Mouse (Mus musculus) megakaryocyte, embryonic 14.5 days (primary cell): Measurements from ENCODE around the gene Pbx2. TPM values are rescaled to one million over a fixed set of nuclear protein-coding genes. Genes with fewer than 3 reads are reported as not detected.

Source experiments
- H3K27me3 ChIP-seq: replicated peaks from 2 replicates; pipeline ENCODE3; 2012; ENCODE audit warnings: inconsistent platforms
- H3K36me3 ChIP-seq: replicated peaks from 2 replicates; pipeline ENCODE3; 2012; ENCODE audit warnings: low read length, inconsistent platforms, mixed read lengths
- H3K4me1 ChIP-seq: 2 replicates; pipeline ENCODE4 v1.6.1; 2012; ENCODE audit warnings: inconsistent platforms
- H3K4me3 ChIP-seq: replicated peaks from 2 replicates; pipeline ENCODE3; 2012; ENCODE audit warnings: moderate library complexity, mild to moderate bottlenecking, inconsistent platforms
- H3K9me3 ChIP-seq: 2 replicates; pipeline ENCODE4 v1.6.1; 2012; ENCODE audit warnings: inconsistent platforms
- FLI1 ChIP-seq: IDR thresholded peaks from 2 replicates; pipeline ENCODE4 v1.6.1; 2012; ENCODE audit warnings: low read length, inconsistent platforms, mixed read lengths
- GATA1 ChIP-seq: IDR thresholded peaks from 3 replicates; pipeline ENCODE4 v1.6.1; 2012; ENCODE audit warnings: mixed read lengths, low read length, inconsistent platforms, borderline replicate concordance
- polyA plus RNA-seq: library from polyadenylated mRNA; stranded (reverse); fragments of >175 nt; gene quantifications from 2 replicates; pipeline ENCODE4 v1.2.3, GENCODE M21; 2012; ENCODE audit warnings: low replicate concordance; ENCODE audit not compliant: insufficient read depth

The Pbx2 gene
- polyA plus RNA-seq, 1 experiment: 181 TPM

DNA sequence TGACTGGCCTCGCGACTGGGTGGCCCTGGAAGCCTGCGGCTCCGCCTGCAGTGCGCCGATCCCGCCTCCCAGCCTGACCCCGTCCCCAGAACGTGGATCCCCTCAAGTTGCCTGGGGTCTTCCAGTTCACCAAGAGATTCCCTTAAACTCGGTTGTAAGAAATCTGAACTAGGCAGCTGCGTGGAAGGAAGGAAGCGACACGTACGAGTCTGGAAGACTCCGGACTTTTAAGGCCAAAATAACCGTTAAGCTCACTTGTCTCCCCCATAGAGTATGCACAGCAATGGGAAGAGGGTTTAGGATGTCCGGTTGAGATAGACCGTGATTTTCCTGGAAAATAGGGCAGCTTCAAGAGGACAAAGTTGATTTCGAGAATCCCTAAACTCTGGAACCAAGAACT is 3.3 kb upstream of the Pbx2 start:
- no peaks in the 10 kb centered on the region for H3K9me3 ChIP-seq
- TF ChIP-seq FLI1: no peak
- TF ChIP-seq GATA1: no peak

DNA sequence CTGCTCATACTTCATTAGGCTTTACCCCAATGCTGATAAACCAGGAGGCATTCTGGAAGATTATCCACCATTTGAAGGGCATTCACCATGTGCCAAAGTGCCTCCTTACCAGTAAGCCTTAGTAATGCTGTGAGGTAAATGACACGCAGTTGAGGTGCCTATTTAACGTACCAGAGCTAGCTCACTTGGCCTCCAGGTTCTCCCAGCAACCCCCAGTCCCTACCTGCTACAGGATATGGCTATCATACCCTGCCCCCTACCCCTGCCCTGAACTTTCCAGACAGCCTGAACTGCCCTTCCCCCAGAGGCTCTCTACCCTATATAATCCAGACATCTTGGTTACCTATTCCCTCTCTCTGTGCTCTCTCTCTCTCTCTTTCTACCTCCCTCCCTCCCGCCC is 2.3 kb upstream of the Pbx2 start:
- Histone ChIP-seq H3K9me3 (no peaks in the 10 kb centered on the region), H3K27me3 (peaks cover 10% of the 10 kb centered on the region), H3K36me3 (peaks cover 6% of the 10 kb centered on the region), H3K4me3 (peak overlapping the region; percentile 93), H3K4me1 (peaks cover 60% of the 10 kb centered on the region)
- TF ChIP-seq GATA1 (no peak), FLI1 (no peak)

More for the DNA sequence above, 3.3 kb upstream of the Pbx2 start:
- Histone ChIP-seq H3K36me3 (no peaks in the 10 kb centered on the region), H3K27me3 (peaks cover 18% of the 10 kb centered on the region), H3K4me3 (peak overlapping the region; percentile 93), H3K4me1 (peaks cover 50% of the 10 kb centered on the region)

DNA sequence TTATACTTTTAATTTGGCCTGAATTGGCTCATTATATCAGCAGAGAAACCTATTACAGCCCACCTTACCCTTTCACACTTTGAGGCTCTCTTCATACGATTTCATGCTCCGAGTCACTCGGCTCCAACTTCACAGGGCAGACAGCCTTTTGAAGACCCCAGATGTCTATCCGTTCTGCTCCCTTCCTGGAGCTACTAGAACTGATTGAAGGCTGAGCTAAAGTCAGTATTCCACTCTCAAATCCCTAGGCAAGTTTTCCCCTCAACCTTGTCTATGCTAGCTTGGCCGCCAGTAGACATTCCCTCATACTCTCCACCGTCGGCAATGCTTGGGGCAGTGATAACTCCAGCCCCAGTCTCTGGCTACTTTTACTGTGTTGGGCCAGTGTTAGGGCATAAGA is 1.9 kb upstream of the Pbx2 start:
- no peaks in the 10 kb centered on the region for H3K9me3 ChIP-seq
- H3K4me1 ChIP-seq: peaks cover 64% of the 10 kb centered on the region
- H3K4me3 ChIP-seq: peak overlapping the region; percentile 94
- TF ChIP-seq FLI1: no peak
- no peak for TF ChIP-seq GATA1
- H3K36me3 ChIP-seq: peaks cover 11% of the 10 kb centered on the region
- peaks cover 9% of the 10 kb centered on the region for H3K27me3 ChIP-seq

DNA sequence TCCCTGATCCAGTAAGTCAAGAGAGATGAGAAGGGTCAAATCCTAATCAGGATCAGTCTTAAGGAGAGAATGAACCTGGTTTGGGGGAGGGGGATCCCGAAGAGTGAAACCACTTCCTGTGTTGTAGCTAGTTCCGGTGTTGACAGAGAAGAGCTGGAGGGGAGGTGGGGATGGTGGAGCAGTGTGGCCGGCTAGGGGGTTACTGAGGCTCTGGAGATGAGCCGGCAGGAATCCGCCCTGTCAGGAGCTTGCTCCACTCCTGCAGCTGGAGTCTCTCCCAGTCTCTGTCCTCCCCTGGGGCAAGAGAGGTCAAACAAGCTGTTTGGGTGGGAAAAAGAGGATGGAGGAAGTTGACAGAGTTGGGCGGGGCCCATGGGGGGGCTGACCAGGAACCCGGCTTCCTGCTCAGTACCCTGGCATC is 1.4 kb upstream of the Pbx2 start, which contains the start of gene Gpsm3:
Gene Gpsm3, plus strand, starts transcription at position 126 of the 421 bp plus-strand sequence.
- Histone ChIP-seq H3K36me3 (peaks cover 16% of the 10 kb centered on the region), H3K4me1 (peaks cover 69% of the 10 kb centered on the region), H3K27me3 (peaks cover 9% of the 10 kb centered on the region), H3K9me3 (no peaks in the 10 kb centered on the region), H3K4me3 (peak within 1 kb of the TSS; percentile 94)
- TF ChIP-seq FLI1 (no peak), GATA1 (no peak)

DNA sequence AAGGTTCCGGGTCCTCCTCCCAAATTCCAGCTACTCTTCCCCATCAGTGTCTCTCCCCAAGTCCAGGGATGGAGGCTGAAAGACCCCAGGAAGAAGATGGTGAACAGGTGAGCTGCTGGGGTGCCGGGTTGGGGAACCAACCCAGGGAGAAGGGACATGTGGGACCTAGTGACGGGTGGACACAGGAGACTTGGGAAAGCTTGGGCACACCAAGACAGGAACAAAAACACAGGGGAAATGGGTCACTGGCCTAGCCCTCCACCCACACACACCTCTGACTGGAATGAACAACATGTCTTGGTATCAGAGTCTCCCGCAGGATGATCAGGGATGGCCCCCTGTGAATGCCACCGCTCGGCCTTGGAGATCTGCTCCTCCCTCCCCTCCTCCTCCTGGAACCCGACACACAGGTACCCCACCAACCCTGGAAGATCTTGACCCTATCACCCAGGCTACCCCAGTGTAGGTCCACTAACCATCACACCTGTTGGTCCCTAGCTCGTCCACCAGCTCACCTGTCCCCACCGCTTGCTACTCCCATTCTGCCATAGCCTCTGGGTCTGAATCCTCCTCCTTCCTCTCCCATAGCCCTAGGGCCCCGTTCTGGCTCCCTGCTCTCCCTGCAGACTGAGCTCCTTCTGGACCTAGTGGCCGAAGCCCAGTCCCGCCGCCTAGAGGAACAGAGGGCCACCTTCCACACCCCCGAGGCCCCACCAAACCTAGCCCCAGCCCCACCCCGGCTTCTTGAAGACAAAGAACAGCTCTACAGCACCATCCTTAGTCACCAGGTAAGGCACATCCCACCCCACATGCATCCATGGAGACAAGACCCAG is 695 bp upstream of the Pbx2 start:
- H3K4me1 ChIP-seq: peaks cover 75% of the 10 kb centered on the region
- peak overlapping the region; percentile 94 for H3K4me3 ChIP-seq
- TF ChIP-seq FLI1 (no peak), GATA1 (no peak)
- H3K9me3 ChIP-seq: no peaks in the 10 kb centered on the region
- H3K27me3 ChIP-seq: peaks cover 9% of the 10 kb centered on the region
- H3K36me3 ChIP-seq: peaks cover 22% of the 10 kb centered on the region

DNA sequence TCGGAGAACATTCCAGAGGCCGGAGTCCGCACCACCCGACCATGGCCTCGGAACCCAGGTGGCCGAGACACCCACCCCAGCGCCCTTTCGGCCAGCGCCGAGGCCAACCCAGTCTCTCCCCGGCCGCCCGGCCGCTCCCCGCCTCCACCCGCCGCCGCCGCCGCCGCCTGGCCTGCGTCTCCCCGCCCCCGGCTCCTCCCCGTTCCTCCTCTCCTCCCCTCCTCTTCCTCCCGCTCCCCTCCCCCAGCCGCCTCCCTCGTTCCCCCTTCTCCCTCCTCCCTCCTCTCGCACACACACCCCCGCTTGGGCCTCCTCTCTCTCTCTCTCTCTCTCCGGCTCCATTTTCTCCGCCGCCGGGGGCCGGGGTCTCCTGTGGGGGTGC is 919 bp downstream of the Pbx2 start:
- H3K9me3 ChIP-seq: no peaks in the 10 kb centered on the region
- H3K4me1 ChIP-seq: peaks cover 72% of the 10 kb centered on the region
- peaks cover 38% of the 10 kb centered on the region for H3K36me3 ChIP-seq
- no peaks in the 10 kb centered on the region for H3K27me3 ChIP-seq
- H3K4me3 ChIP-seq: peak overlapping the region; percentile 94
- TF ChIP-seq GATA1: no peak
- no peak for TF ChIP-seq FLI1

DNA sequence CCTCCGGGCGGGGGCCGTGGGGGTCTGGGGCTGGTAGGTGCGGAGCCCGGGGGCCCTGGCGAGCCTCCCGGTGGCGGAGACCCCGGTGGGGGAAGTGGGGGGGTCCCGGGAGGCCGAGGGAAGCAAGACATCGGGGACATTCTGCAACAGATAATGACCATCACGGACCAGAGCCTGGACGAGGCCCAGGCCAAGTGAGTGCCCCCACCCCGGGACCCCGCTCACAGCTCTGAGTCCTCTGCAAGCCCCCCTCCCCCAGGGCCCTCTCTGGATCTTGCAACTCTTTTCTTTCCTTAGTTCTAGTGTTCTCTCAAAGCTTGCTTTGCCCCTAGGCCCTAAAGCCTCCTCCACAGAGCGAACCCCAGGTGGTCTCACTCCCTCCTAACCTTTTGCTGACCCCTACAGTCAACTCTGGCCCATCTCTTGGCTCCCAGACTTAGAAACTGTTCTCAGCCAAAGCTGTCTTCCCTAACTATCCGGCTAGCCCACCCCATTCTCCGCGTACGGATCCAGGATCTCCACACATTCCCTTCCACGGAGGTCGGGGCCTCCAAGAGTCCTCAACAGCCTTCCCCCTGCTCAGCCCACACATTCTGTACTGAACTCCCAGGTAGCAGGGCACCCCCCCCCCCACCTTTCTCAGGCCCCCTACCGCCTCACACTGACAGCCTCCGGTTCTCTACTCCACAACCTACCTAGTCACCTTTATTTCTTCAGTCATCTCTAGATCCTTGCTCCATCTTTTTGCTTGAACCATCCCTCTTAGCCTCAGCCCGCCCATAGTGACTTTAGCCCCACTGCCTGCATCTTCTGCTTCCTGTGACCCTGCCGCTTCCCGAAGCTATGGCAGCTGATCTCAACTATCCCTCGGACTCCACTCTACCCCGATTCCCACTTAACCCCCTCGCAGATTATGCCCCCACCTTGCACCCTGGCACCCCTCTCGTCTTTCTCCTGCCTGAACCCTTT is 1.8 kb downstream of the Pbx2 start:
- no peak for TF ChIP-seq FLI1
- Histone ChIP-seq H3K4me1 (peaks cover 73% of the 10 kb centered on the region), H3K9me3 (no peaks in the 10 kb centered on the region), H3K4me3 (peak overlapping the region; percentile 94), H3K27me3 (no peaks in the 10 kb centered on the region), H3K36me3 (peaks cover 39% of the 10 kb centered on the region)

DNA sequence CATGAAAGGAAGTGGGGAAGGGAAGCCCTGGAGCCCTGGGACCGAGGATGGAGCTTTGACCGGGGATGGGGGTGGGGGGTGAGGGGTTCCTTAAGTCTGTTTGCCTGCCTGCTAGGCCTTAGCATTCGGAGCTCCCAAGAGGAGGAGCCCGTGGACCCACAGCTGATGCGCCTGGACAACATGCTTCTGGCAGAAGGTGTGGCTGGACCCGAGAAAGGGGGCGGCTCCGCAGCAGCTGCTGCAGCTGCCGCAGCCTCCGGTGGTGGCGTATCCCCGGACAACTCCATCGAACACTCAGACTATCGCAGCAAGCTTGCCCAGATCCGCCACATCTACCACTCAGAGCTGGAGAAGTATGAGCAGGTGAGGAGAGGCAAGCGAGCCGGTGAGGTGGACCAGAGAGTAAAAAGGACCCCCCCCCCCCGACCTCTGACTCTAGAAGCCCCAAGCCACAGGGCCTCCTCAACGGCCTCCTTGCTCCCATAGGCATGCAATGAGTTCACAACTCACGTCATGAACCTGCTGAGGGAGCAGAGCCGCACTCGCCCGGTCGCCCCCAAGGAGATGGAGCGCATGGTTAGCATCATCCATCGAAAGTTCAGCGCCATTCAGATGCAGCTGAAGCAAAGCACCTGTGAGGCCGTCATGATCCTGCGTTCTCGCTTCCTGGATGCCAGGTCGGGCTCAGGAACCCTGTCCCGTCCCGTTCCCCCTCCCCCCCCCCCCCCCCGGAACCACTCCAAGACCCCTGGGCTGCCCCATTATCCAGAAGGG is 2.9 kb downstream of the Pbx2 start:
- Histone ChIP-seq H3K36me3 (peaks cover 42% of the 10 kb centered on the region), H3K4me1 (peaks cover 68% of the 10 kb centered on the region), H3K27me3 (no peaks in the 10 kb centered on the region), H3K9me3 (no peaks in the 10 kb centered on the region), H3K4me3 (peak overlapping the region; percentile 94)
- no peak for TF ChIP-seq FLI1
- no peak for TF ChIP-seq GATA1

DNA sequence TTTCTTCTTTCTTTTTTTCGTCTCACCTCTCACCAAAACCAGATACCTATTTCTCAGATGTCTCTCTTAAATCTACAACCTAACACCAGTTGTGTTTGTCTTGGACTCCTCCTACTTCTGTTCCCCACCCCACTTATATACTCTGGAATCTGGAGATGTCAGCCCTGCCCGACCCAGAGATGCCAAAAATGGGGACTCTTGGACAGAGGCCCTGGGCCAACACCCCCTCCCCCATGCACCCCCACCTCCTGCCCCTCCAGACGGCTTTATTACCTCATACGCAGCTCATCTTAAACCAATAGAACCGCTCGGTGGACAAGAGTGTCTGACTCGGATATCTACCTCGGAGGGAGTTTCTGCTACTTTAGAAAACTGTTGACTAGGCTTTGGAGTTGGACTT is 5.0 kb downstream of the Pbx2 start:
- Histone ChIP-seq H3K4me3 (no peak overlapping the region), H3K4me1 (peaks cover 62% of the 10 kb centered on the region), H3K27me3 (no peaks in the 10 kb centered on the region), H3K36me3 (peaks cover 62% of the 10 kb centered on the region), H3K9me3 (no peaks in the 10 kb centered on the region)
- no peak for TF ChIP-seq GATA1
- no peak for TF ChIP-seq FLI1
